Mouse (Mus musculus) mouse embryonic stem cell (cell line): Measurements from ENCODE around the gene Pbld2.

ENCODE experiments used
- in situ Hi-C, 2 experiments: fragments of 300-500 bp; cut with MboI; formaldehyde crosslinking; loops; 1 replicate in 1 of 2; 3 replicates in 1 of 2; pipeline ENCODE4 v1.14.3; 2019 to 2020; ENCODE audit warnings: low sequenced_read_pairs in 2 of 2, low pct_unique_long_range_greater_than_20kb in 1 of 2, mixed read lengths in 1 of 2; ENCODE audit not compliant: unreplicated experiment in 1 of 2

Pbld2 gene

DNA sequence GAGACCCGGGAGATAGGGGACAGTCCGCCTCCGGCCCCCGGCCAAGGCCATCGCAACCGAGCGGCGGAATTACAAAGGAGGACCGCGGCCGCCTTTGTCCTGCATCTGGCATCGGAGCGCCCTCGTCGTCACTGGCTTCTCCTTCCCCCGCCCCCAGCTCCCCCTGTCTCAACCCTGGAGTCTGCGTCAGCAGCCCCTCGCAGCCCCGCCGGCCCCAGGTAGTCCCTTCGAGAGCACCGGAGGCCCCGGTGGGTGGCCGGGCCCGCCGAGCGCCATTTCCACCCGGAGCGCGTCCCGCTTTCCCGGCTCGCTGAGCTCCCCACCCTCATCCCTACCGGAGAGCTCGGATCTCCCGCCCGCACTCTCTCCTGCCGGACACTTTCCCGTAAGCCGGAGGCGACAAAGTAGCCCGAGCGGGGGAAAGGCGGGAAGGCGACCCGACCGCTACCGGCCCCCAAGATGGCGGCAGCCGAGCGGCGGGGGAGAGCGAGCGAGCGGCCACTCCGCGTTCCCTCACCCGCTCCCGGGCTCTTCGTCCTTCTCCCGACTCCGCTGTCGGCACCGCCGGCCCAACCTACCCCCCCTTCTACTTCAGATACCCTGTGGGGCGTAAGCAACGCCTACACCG lies 880 bp upstream of the Pbld2 start:
- in situ Hi-C loops, result no loop called here

DNA sequence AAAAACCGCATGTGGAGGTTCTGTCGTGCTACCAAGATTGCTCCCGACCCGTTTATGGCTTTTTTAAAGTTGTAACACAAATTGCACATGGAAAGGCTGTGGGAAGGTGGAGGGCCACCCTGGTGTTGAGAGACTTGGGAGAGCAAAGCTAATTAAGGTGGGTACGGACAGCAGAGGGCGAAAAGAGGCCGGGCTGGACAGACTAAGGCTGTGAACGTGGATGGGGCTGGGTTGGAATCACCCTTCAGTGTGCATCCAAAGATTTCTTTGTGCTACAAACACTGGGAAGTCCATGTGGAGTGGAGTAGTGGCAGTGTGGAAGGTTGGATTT lies 430 bp downstream of the Pbld2 start:
- in situ Hi-C loops, result no loop called here

- in situ Hi-C loops, result no loop called here
Observed at GRCm38 (mm10) chr10:63025016-63025415, 901 bp downstream of the Pbld2 start.

DNA sequence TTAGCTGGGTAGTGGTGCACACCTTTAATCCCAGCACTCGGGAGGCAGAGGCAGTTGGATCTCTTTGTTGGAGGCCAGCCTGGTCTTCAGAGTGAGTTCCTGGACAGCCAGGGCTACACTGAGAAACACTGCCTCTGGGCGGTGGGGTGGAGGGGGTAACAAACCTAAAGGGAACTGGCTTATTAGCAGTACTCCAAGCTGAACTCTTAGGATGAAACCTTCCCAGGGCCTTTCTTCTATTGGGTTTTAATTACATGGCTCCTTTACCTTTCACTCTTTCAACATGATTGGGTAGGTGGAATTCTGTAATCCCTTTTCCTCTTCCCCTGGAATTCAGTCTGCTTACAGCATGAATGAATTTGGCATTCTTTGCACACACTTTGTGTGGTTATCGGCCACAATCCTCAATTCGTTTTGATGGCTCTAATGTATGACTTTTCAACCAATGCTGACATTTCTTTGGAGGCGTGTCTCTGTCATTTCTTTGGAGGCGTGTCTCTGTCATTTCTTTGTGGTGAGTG lies 1.4 kb downstream of the Pbld2 start:
- in situ Hi-C loops, result no loop called here

- in situ Hi-C loops, result no loop called here
Observed at GRCm38 (mm10) chr10:63026156-63026794, 2.2 kb downstream of the Pbld2 start.

DNA sequence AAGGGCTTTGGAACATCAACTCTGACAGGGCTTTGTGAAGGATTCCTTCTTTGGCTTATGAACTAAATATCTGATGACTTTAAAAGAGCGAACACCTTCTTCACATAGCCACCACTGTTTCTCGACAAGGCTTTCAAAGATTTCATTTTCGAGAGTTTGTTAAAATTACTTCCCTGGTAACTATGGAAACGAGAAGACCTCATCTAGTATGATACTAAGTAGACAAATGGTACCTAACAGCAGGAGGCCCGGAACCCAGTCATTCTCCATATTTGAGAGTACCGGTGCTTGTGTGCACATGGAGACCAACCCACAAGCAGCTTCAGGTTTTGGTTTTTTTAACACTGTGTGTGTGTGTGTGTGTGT lies 2.7 kb downstream of the Pbld2 start:
- in situ Hi-C loops, result no loop called here

DNA sequence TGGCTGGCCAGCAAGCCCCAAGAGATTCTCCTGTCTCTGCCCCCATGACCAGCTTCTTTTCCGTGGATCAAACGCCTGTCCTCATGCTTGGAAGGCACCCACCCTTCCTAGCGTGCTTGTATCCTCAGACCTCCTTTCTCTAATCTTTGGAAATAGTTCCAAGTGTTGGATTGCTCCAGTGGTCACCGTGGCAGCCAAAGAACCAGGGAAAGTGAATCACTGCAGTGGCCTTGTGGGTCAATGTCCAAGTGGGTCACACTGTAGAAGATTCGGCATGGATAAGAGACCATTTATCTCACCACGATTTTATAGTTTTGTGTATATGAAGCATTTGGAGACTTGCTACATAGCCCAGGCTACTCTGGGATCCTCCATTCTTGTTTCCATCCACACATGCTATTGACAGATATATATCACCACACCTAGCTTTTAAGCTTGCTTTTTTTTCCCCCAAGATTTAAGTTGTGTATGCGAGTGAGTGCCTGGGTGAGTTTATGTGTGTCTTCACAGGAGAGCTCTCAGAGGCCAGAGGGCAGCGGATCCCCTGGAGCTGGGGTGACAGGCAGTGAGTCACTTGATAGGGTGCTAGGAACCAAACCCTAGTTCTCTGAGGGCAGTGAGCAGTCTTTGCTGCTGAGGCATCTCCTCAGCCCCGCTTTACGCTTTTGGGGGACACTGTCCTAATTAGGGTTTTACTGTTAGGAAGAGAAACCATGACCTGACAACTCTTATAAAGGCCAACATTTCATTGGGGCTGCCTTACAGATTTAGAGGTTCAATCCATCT lies 3.5 kb downstream of the Pbld2 start:
- in situ Hi-C loops, result no loop called here

- in situ Hi-C loops, result no loop called here
Observed at GRCm38 (mm10) chr10:63028396-63028795, 4.3 kb downstream of the Pbld2 start.

GRCm38 (mm10) chr10:63032267-63032666 lies 8.2 kb downstream of the Pbld2 start:
- in situ Hi-C loops, result no loop called here

DNA sequence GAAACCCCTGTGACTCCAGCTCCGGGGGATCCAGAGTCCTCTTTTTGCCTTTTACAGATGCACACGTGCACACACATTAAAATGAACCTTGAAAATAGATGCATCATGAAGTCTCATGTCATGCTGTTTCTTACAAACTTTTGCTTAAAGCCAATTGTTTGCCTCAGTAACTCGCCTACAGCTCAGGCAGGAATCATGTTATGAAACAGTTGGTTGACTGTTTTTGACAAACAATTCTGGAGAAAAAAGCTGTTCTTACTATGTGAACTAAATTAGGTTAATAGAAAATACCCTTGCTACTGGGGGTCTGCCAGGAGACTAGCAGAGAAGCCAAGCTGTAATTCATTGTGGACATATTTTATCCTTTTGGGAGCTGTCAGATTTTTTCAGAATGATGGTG lies 8.8 kb downstream of the Pbld2 start:
- in situ Hi-C loops, result no loop called here

DNA sequence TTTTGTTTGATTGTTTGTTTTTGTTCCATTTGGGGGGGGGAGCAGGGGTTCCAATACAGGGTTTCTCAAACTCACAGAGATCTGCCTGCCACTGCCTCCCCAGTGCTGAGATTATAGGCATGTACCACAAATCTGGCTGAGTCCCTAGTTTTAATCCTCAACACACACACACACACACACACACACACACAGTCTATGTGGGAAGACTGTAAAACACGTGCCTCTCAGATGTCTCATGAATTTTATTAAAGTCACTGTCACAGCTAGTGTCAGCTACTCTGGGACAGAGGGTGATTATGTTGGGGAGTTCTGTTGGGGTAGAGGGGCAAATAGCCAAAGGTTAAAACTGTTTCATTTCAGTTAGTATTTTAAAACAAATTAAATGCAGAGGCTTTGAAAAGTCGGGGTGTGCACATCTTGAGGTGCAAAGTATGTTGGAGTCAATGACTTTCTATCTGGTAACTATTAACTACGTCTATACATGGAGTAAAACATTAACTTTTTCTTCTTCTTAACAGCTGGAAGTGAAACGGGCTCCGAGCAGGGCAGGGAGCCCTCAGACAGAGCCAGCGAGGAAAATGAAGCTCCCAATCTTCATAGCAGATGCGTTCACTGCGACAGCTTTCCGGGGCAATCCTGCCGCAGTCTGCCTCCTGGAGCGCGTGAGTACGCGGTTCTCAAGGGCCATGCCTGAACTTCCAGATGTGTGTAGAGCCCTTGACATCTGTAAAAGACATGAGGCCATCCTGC lies 14.6 kb downstream of the Pbld2 start:
- in situ Hi-C loops, result no loop called here

DNA sequence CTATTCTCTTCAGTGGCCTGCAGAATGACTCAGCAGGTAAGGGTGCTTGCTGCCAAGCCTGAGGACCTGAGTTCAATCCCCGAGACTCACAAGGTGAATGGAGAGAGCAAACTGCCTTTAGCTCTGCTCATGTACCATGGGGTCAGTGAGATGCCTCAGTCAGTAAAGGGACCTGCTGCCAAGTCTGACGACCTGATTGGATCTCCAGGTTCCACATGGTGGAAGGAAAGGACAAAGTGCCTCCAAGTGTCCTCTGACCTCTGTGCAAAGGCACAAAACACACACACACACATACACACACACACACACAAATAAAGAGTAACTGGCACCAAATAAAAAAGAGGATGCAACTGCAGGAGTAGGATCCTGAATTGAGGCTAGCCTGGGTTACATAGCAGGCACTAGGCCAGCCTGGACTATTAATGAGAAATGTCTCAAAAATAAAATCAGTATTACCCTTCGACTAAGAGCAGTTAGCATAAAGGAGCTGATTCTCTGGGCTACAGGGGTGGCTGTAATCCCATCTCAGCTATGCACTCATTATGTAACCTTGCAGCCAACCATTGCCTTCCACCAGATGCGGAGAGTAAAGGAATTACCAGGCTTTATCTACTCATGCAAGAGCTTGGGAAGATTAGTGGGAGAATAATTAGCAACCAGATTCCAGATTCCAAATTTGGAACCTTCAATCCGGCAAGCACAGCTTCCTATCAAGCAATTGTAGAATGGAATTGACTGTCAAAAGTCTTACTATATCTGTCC lies 15.9 kb downstream of the Pbld2 start:
- in situ Hi-C loops, result loop anchor here in 1 of 2 experiments (5.0 kb wide), 1 partner anchor 37 kb away; no protein-coding TSS in a partner anchor

DNA sequence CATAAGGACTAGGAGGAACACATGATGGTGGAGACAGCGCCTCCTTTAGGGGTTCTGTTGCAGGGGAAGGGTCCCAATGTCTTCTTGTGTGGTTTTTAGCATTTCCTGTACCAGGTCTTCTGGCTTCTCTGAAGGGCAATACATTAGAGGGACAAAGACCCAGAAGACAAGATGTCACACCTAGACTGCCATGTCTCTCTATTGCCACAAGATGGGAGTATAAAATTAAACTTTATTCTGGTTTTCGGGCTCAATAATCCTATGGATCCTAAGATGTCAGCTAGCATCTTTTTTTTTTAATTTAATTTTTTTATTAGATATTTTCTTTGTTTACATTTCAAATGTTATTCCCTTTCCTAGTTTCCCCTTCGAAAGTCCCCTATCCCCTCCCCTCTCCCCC lies 19.0 kb downstream of the Pbld2 start:
- in situ Hi-C loops, result loop anchor here in 1 of 2 experiments (5.0 kb wide), 1 partner anchor 34 kb away; no protein-coding TSS in a partner anchor

DNA sequence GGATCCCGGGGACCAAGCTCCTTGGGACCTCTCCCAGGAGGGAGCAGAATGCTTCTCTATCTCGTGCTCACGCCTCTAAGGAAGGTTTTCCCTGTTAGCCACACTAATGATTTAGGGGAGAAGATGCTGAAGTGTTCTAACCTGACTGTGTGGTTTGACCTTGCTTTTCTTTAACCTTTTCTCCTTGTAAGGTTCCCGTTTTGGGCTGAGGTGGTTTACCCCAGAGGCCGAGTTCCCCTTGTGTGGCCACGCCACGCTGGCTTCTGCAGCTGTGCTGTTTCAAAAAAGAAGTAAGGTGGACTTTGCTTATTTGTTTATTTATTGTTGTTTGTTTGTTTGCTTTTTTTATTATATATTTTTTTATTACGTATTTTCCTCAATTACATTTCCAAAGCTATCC lies 23.6 kb downstream of the Pbld2 start:
- in situ Hi-C loops, result no loop called here

DNA sequence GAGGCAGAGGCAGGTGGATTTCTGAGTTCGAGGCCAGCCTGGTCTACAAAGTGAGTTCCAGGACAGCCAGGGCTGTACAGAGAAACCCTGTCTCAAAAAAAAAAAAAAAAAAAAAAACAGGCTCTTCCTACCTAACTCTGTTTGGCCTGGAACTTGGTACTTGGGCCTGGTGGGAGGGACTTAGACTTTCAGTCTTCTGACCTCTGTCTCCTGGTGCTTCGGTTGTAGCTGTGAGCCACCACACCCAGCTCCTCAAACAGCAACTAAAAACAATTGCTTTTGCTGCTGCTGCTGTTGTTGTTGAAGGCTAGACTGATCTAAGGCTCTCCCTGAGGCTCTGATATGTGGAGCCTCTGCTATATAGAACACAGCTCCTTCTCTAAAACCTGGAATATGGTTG lies 25.0 kb downstream of the Pbld2 start:
- in situ Hi-C loops, result no loop called here

DNA sequence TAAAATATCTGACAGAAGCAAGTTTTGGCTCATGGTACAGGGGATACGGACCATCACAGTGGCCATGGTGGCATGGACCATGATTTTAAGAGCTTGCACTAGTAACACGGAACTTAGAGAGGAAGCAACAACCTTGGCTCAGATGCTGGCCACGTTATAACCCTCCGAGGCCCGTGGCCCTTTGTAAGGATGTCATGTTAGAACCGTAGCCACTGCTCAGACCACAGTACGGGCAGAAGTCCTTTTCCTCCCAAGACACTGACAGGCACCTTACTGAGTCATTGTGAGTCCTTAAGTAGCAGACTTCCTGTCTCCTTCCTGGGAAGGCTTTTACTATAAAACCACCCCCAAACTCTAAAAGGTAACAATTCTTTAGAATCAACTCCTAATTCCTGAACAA lies 27.2 kb downstream of the Pbld2 start:
- in situ Hi-C loops, result no loop called here

GRCm38 (mm10) chr10:63052011-63052410 lies 27.9 kb downstream of the Pbld2 start:
- in situ Hi-C loops, result no loop called here

GRCm38 (mm10) chr10:63053007-63053406 lies 28.9 kb downstream of the Pbld2 start:
- in situ Hi-C loops, result no loop called here
